Mouse (Mus musculus): ENCODE data around the gene Col18a1. TPM values are rescaled to one million over a fixed set of nuclear protein-coding genes. Genes with fewer than 3 reads are reported as not detected.

The Col18a1 gene
- total RNA-seq, 2 experiments from 2014 or later: 93.9 to 94.1 TPM

GRCm38 (mm10) chr10:77113489-77114240, 52.7 kb downstream of the Col18a1 start:
- peak; percentile 58 to 78 for DNase-seq (ENCODE audit: low spot score in 2 of 2)

- no peak for DNase-seq (ENCODE audit: low spot score in 2 of 2)
Observed at GRCm38 (mm10) chr10:77111550-77112249, 54.6 kb downstream of the Col18a1 start.

- no peak for DNase-seq (ENCODE audit: low spot score in 2 of 2)
Observed at GRCm38 (mm10) chr10:77110843-77111242, 55.5 kb downstream of the Col18a1 start.

GRCm38 (mm10) chr10:77110010-77110409, 56.3 kb downstream of the Col18a1 start:
- DNase-seq (ENCODE audit: low spot score in 2 of 2): no peak

GRCm38 (mm10) chr10:77108106-77108505, 58.2 kb downstream of the Col18a1 start:
- DNase-seq (ENCODE audit: low spot score in 2 of 2): no peak

- DNase-seq (ENCODE audit: low spot score in 2 of 2): no peak
Observed at GRCm38 (mm10) chr10:77104327-77104726, 62.0 kb downstream of the Col18a1 start.

- no peak for DNase-seq (ENCODE audit: low spot score in 2 of 2)
Observed at GRCm38 (mm10) chr10:77103689-77104088, 62.7 kb downstream of the Col18a1 start.

GRCm38 (mm10) chr10:77099777-77100176, 66.6 kb downstream of the Col18a1 start:
- no peak for DNase-seq (ENCODE audit: low spot score in 2 of 2)

- no peak for DNase-seq (ENCODE audit: low spot score in 2 of 2)
Observed at GRCm38 (mm10) chr10:77098619-77099018, 67.7 kb downstream of the Col18a1 start.

GRCm38 (mm10) chr10:77097890-77098200, 68.5 kb downstream of the Col18a1 start:
- DNase-seq (ENCODE audit: low spot score in 2 of 2): no peak

GRCm38 (mm10) chr10:77097006-77097889, 69.1 kb downstream of the Col18a1 start:
- no peak for DNase-seq (ENCODE audit: low spot score in 2 of 2)

GRCm38 (mm10) chr10:77095666-77096065, 70.7 kb downstream of the Col18a1 start:
- no peak for DNase-seq (ENCODE audit: low spot score in 2 of 2)

GRCm38 (mm10) chr10:77093817-77094216, 72.5 kb downstream of the Col18a1 start:
- no peak for DNase-seq (ENCODE audit: low spot score in 2 of 2)

- no peak for DNase-seq (ENCODE audit: low spot score in 2 of 2)
Observed at GRCm38 (mm10) chr10:77091538-77092097, 74.7 kb downstream of the Col18a1 start.

GRCm38 (mm10) chr10:77090063-77090462, 76.3 kb downstream of the Col18a1 start:
- no peak for DNase-seq (ENCODE audit: low spot score in 2 of 2)

GRCm38 (mm10) chr10:77089336-77089735, 77.0 kb downstream of the Col18a1 start:
- peak in 1 of 2 experiments; percentile 71 for DNase-seq (ENCODE audit: low spot score in 2 of 2)

- DNase-seq (ENCODE audit: low spot score in 2 of 2): no peak
Observed at GRCm38 (mm10) chr10:77084568-77084967, 81.8 kb downstream of the Col18a1 start.

- DNase-seq (ENCODE audit: low spot score in 2 of 2): no peak
Observed at GRCm38 (mm10) chr10:77082921-77083320, 83.4 kb downstream of the Col18a1 start.

GRCm38 (mm10) chr10:77082453-77082852, 83.9 kb downstream of the Col18a1 start:
- DNase-seq (ENCODE audit: low spot score in 2 of 2): peak; percentile 55 to 65

- no peak for DNase-seq (ENCODE audit: low spot score in 2 of 2)
Observed at GRCm38 (mm10) chr10:77078961-77079360, 87.4 kb downstream of the Col18a1 start.

GRCm38 (mm10) chr10:77078456-77078855, 87.9 kb downstream of the Col18a1 start:
- no peak for DNase-seq (ENCODE audit: low spot score in 2 of 2)
